Mouse (Mus musculus) heart, embryonic 16.5 days (tissue): ENCODE measurements around the gene Gm36210. TPM values are rescaled to one million over a fixed set of nuclear protein-coding genes. Genes with fewer than 3 reads are reported as not detected.
A peak's percentile ranks its signal among the peaks of the same experiment; 100 is the strongest.

Source experiments
- ATAC-seq: fragments of 200-750 bp; cut with Nextera tagmentation; replicated peaks from 2 replicates; pipeline ENCODE4 v1.8.0; 2017; ENCODE audit warnings: moderate number of reproducible peaks; ENCODE audit not compliant: insufficient read depth, low FRiP score; ENCODE audit errors: extremely low read depth
- H3K27ac ChIP-seq: fragments of 300-500 bp; sonication (generic); 2 replicates; pipeline ENCODE4 v1.5.1; 2014; ENCODE audit warnings: mild to moderate bottlenecking, low read length, control low read depth, moderate library complexity
- H3K27me3 ChIP-seq: fragments of 300-500 bp; sonication (generic); 2 replicates; pipeline ENCODE4 v1.6.1; 2014; ENCODE audit warnings: low read length, mixed read lengths; ENCODE audit not compliant: control insufficient read depth, insufficient read depth
- H3K36me3 ChIP-seq: fragments of 300-500 bp; sonication (generic); 2 replicates; pipeline ENCODE4 v1.6.1; 2014; ENCODE audit not compliant: control insufficient read depth, insufficient read depth
- H3K4me1 ChIP-seq: fragments of 300-500 bp; sonication (generic); 2 replicates; pipeline ENCODE4 v1.6.1; 2014; ENCODE audit warnings: low read length, mixed read lengths; ENCODE audit not compliant: control insufficient read depth, insufficient read depth
- H3K4me2 ChIP-seq: fragments of 300-500 bp; sonication (generic); 2 replicates; pipeline ENCODE4 v1.6.1; 2014; ENCODE audit warnings: low read depth, mild to moderate bottlenecking, control low read depth, low read length
- H3K4me3 ChIP-seq: fragments of 300-500 bp; sonication (generic); 2 replicates; pipeline ENCODE4 v1.5.1; 2014; ENCODE audit warnings: mild to moderate bottlenecking, control low read depth, low read length
- H3K9ac ChIP-seq: fragments of 300-500 bp; sonication (generic); 2 replicates; pipeline ENCODE4 v1.6.1; 2014; ENCODE audit warnings: low read length, control low read depth
- H3K9me3 ChIP-seq: fragments of 300-500 bp; sonication (generic); replicated peaks from 2 replicates; pipeline ENCODE4 v1.6.1; 2016; ENCODE audit warnings: low read length; ENCODE audit not compliant: control insufficient read depth
- WGBS: fragments of 180-500 bp; shearing (Covaris S2); extraction: QIAGEN DNeasy Blood & Tissue Kit; methylation state at CpG from one replicate; pipeline ENCODE4 v1.1.7; 2014; 5-methylcytosine and 5-hydroxymethylcytosine counted together
- polyA plus RNA-seq: library from polyadenylated mRNA; unstranded; fragments of >200 nt; fragmentation: Nextera tagmentation; extraction: Ambion mirVana; gene quantifications from 2 replicates; pipeline ENCODE4 v1.2.1, GENCODE M21; 2015

Gm36210 gene
- polyA plus RNA-seq, 1 experiment from 2014 or later = 0.11 TPM

DNA sequence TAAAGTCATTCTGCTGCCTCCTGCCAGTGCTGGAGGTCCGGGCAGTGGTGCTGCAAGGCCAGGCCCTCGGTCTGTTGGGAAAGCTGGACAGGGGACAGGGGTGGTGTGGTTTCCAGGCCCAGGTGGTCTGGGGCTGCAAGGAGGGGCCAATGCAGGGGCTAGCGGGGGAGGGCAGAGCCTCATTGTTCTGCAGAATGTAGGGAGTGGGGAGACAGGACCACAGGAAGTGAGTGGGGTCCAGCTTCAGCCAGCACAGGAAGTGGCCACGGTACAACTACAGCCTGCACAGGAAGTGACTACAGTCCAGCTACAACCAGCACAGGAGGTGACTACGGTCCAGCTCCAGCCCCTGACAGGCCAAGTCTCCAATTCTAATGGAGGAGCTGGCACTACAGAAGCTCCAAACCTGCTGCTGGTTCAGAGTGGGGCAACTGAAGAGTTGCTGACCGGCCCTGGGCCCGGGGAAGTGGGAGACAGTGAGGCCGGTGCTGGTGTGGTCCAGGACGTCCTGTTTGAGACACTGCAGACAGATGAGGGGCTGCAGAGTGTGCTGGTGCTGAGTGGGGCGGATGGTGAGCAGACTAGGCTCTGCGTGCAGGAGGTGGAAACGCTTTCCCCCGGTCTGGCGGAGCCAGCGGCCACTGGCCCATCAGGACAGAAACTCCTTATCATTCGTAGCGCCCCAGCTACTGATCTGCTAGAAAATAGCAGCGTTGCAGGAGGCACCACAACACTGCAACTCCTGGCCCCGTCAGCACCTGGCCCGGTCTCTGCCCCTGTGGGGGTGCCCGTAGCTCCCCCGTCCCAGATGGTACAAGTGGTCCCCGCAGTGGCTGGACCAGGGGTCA lies 14.9 kb upstream of the Gm36210 start:
- Histone ChIP-seq H3K4me3 (no peak overlapping the region), H3K27ac (peak overlapping the region; percentile 72), H3K9ac (peak overlapping the region; percentile 27), H3K27me3 (no peaks in the 10 kb centered on the region), H3K4me2 (no peak overlapping the region; the same call in 1 of the 2 replicates), H3K9me3 (no peaks in the 10 kb centered on the region), H3K4me1 (peaks cover 38% of the 10 kb centered on the region), H3K36me3 (peaks cover 33% of the 10 kb centered on the region)
- WGBS = 36% methylated on average over 23 of the region's 23 CpGs
- ATAC-seq = no peak; the same call in 1 of the 2 replicates

- peak overlapping the region; percentile 71 for H3K27ac ChIP-seq
- H3K4me2 ChIP-seq = no peak overlapping the region
- peak overlapping the region; percentile 22; the same call in 1 of the 2 replicates for H3K9ac ChIP-seq
- no peaks in the 10 kb centered on the region for H3K9me3 ChIP-seq
- ATAC-seq = no peak
- H3K27me3 ChIP-seq = no peaks in the 10 kb centered on the region
- H3K4me3 ChIP-seq = no peak overlapping the region
- 88% methylated on average over 19 of the region's 19 CpGs for WGBS
- H3K4me1 ChIP-seq = peaks cover 39% of the 10 kb centered on the region
- H3K36me3 ChIP-seq = peaks cover 33% of the 10 kb centered on the region
Measured at GRCm38 (mm10) chr7:4920496-4920895, 14.2 kb upstream of the Gm36210 start.

DNA sequence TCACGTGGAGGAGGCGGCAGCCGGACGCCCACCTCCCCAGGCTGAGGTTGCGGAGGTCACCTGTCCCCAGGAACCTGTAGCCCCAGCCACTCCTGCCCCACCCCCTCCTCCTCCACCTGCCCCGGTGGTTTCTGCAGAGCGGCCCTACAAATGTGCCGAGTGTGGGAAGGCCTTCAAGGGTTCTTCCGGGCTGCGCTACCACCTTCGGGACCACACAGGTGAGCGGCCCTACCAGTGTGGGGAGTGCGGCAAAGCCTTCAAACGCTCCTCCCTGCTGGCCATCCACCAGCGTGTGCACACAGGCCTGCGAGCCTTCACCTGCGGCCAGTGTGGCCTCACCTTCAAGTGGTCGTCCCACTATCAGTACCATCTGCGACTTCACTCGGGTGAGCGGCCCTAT lies 13.7 kb upstream of the Gm36210 start:
- Histone ChIP-seq H3K4me1 (peaks cover 38% of the 10 kb centered on the region), H3K9ac (no peak overlapping the region), H3K4me3 (no peak overlapping the region), H3K27me3 (no peaks in the 10 kb centered on the region), H3K36me3 (peaks cover 33% of the 10 kb centered on the region), H3K9me3 (no peaks in the 10 kb centered on the region), H3K4me2 (no peak overlapping the region), H3K27ac (no peak overlapping the region)
- WGBS = 83% methylated on average over 21 of the region's 21 CpGs
- ATAC-seq = no peak

GRCm38 (mm10) chr7:4919096-4919495 lies 12.8 kb upstream of the Gm36210 start:
- no peak overlapping the region for H3K27ac ChIP-seq
- peaks cover 33% of the 10 kb centered on the region for H3K4me1 ChIP-seq
- H3K9ac ChIP-seq = no peak overlapping the region
- H3K4me2 ChIP-seq = no peak overlapping the region
- no peak overlapping the region for H3K4me3 ChIP-seq
- peaks cover 33% of the 10 kb centered on the region for H3K36me3 ChIP-seq
- ATAC-seq = no peak
- WGBS = 87% methylated on average over 21 of the region's 21 CpGs
- no peaks in the 10 kb centered on the region for H3K27me3 ChIP-seq
- H3K9me3 ChIP-seq = no peaks in the 10 kb centered on the region

DNA sequence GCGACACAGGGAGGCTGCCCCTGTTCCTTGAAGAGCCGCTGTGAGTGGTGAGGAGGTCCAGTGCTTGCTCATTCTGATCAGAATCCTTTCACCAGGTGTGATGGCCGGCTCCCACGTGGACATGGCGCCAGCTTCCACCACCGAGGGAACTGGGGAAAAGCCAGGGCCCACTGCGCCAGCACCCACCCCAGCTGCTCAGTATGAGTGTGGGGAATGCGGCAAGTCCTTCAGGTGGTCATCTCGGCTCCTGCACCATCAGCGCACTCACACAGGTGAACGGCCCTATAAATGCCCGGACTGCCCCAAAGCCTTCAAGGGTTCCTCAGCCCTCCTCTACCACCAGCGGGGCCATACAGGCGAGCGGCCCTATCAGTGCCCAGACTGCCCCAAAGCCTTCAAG lies 12.4 kb upstream of the Gm36210 start:
- Histone ChIP-seq H3K27me3 (no peaks in the 10 kb centered on the region), H3K9ac (no peak overlapping the region), H3K4me3 (no peak overlapping the region), H3K36me3 (peaks cover 33% of the 10 kb centered on the region), H3K9me3 (no peaks in the 10 kb centered on the region), H3K27ac (no peak overlapping the region), H3K4me2 (no peak overlapping the region), H3K4me1 (peaks cover 29% of the 10 kb centered on the region)
- 91% methylated on average over 15 of the region's 15 CpGs for WGBS
- ATAC-seq = no peak

GRCm38 (mm10) chr7:4917494-4917893 lies 11.2 kb upstream of the Gm36210 start:
- ATAC-seq = no peak
- Histone ChIP-seq H3K36me3 (peaks cover 33% of the 10 kb centered on the region), H3K27ac (no peak overlapping the region), H3K4me1 (peaks cover 18% of the 10 kb centered on the region), H3K27me3 (no peaks in the 10 kb centered on the region), H3K4me2 (no peak overlapping the region), H3K9ac (no peak overlapping the region), H3K9me3 (no peaks in the 10 kb centered on the region), H3K4me3 (no peak overlapping the region)
- WGBS = 89% methylated on average over 2 of the region's 2 CpGs

GRCm38 (mm10) chr7:4915669-4916416 lies 9.5 kb upstream of the Gm36210 start:
- ATAC-seq = peak; percentile 33
- no peaks in the 10 kb centered on the region for H3K27me3 ChIP-seq
- 20% methylated on average over 14 of the region's 14 CpGs for WGBS

DNA sequence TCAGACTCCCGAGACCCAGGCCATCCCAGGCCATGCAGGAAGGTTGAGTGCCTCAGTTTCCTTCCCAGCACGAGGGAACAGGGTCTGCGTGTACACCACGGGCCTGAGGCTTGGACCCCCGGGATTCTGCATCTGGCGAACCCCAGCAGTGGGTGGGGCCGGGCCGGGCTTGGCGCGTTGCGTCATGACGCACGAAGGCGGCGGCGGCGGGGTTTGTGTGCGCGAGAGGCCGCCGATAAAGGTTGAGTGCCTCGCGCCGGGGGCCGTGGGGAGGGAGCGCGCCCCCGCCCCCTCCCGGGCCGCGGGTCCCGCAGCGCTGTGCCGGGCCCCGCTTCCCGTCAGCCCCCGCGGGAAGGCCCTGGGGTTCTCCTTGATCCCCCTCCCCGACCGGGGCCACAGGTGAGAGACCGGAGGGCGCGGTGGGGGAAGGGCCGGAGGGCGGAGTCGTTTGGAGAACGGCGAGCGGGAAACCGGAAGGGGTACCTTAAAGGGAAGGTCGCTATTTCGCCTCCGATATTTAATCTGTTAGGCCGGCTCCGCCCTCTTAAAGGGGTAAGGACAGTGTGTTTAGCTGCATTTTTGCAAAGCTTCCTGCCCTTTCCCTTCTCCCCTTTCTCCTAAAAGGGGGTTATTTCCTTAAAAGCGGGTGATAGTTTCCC lies 8.8 kb upstream of the Gm36210 start, which contains the start of gene Zfp628:
Gene Zfp628 (plus strand): TSS at position 211 of the 659 bp plus-strand sequence.
- Histone ChIP-seq H3K27ac (peak within 1 kb of the TSS; percentile 85), H3K4me2 (peak within 1 kb of the TSS; percentile 93), H3K4me3 (peak within 1 kb of the TSS; percentile 87), H3K36me3 (peaks cover 25% of the 10 kb centered on the region), H3K27me3 (no peaks in the 10 kb centered on the region), H3K4me1 (peaks cover 11% of the 10 kb centered on the region), H3K9ac (peak within 1 kb of the TSS; percentile 97), H3K9me3 (no peaks in the 10 kb centered on the region)
- peak; percentile 88 for ATAC-seq
- under 1% methylated on average over 44 of the region's 56 CpGs for WGBS

More at GRCm38 (mm10) chr7:4915669-4916416, 9.5 kb upstream of the Gm36210 start:
- peak overlapping the region; percentile 97 for H3K9ac ChIP-seq
- no peaks in the 10 kb centered on the region for H3K9me3 ChIP-seq
- peak overlapping the region; percentile 85 for H3K27ac ChIP-seq
- H3K4me2 ChIP-seq = peak overlapping the region; percentile 93
- H3K4me1 ChIP-seq = peaks cover 11% of the 10 kb centered on the region
- H3K4me3 ChIP-seq = peak overlapping the region; percentile 87
- H3K36me3 ChIP-seq = peaks cover 32% of the 10 kb centered on the region
